Mouse (Mus musculus) forebrain, postnatal 0 days (tissue): ENCODE results near the gene Sema3e. TPM values are rescaled to one million over a fixed set of nuclear protein-coding genes. Genes with fewer than 3 reads are reported as not detected.

ENCODE experiments used
- ATAC-seq: fragments of 200-750 bp; cut with Nextera tagmentation; 2 replicates; pipeline ENCODE4 v1.8.0; 2017; ENCODE audit warnings: mild to moderate bottlenecking, moderate library complexity
- DNase-seq: peaks from one replicate; pipeline ENCODE4 v3.0.0-alpha.2; 2015
- H3K27ac ChIP-seq: fragments of 300-500 bp; sonication (generic); 2 replicates; pipeline ENCODE4 v1.5.1; 2014; ENCODE audit warnings: low read depth, mild to moderate bottlenecking, antibody characterized with exemption, low read length, moderate library complexity, mixed read lengths
- H3K27me3 ChIP-seq: fragments of 300-500 bp; sonication (generic); 2 replicates; pipeline ENCODE4 v1.6.1; 2014; ENCODE audit warnings: mild to moderate bottlenecking, low read length, mixed read lengths; ENCODE audit not compliant: insufficient read depth
- H3K36me3 ChIP-seq: fragments of 300-500 bp; sonication (generic); 2 replicates; pipeline ENCODE4 v1.6.1; 2014; ENCODE audit warnings: mild to moderate bottlenecking, moderate library complexity; ENCODE audit not compliant: insufficient read depth
- H3K4me1 ChIP-seq: fragments of 300-500 bp; sonication (generic); 2 replicates; pipeline ENCODE4 v1.6.1; 2014; ENCODE audit warnings: antibody characterized with exemption; ENCODE audit not compliant: insufficient read depth
- H3K4me2 ChIP-seq: fragments of 300-500 bp; sonication (generic); 2 replicates; pipeline ENCODE4 v1.6.1; 2014; ENCODE audit warnings: low read depth, mild to moderate bottlenecking, moderate library complexity
- H3K4me3 ChIP-seq: fragments of 300-500 bp; sonication (generic); 2 replicates; pipeline ENCODE4 v1.5.1; 2014; ENCODE audit warnings: low read depth, low read length, mixed read lengths
- H3K9ac ChIP-seq: fragments of 300-500 bp; sonication (generic); 2 replicates; pipeline ENCODE4 v1.6.1; 2014; ENCODE audit warnings: mild to moderate bottlenecking
- H3K9me3 ChIP-seq: fragments of 300-500 bp; sonication (generic); 2 replicates; pipeline ENCODE4 v1.6.1; 2016; ENCODE audit warnings: low read length
- CTCF ChIP-seq: sonication (generic); IDR thresholded peaks from 2 replicates; pipeline ENCODE4 v1.5.1; 2016; ENCODE audit warnings: antibody characterized with exemption, control low read depth, low read depth
- WGBS: fragments of 180-500 bp; shearing (Covaris S2); extraction: QIAGEN DNeasy Blood & Tissue Kit; methylation state at CpG from one replicate; pipeline ENCODE4 v1.1.7; 2014; 5-methylcytosine and 5-hydroxymethylcytosine counted together
- polyA plus RNA-seq: library from polyadenylated mRNA; unstranded; fragments of >200 nt; fragmentation: Nextera tagmentation; extraction: Ambion mirVana; gene quantifications from 2 replicates; pipeline ENCODE4 v1.2.1, GENCODE M21; 2015
- total RNA-seq: library from RNA; depleted of rRNA; stranded (reverse); fragments of >200 nt; gene quantifications from 2 replicates; pipeline ENCODE4 v1.2.3, GENCODE M21; 2014; rRNA removed

Gene Sema3e
- total RNA-seq (3.9 and 4.6 TPM in 2 replicates), polyA plus RNA-seq (2.3 and 3.9 TPM in 2 replicates)

- no peaks in the 10 kb centered on the region for H3K4me1 ChIP-seq
- H3K9ac ChIP-seq = peak within 1 kb of the TSS; percentile 54
- no peak for TF ChIP-seq CTCF
- 2% methylated on average over 47 of the region's 47 CpGs for WGBS
- H3K27me3 ChIP-seq = no peaks in the 10 kb centered on the region
- ATAC-seq = peak; percentile 83
- no peak within 1 kb of the TSS for H3K27ac ChIP-seq
- peak within 1 kb of the TSS; percentile 40 for H3K4me3 ChIP-seq
- H3K36me3 ChIP-seq = no peaks in the 10 kb centered on the region
- peak; percentile 42 for DNase-seq
- peak within 1 kb of the TSS; percentile 82 for H3K4me2 ChIP-seq
- no peaks in the 10 kb centered on the region for H3K9me3 ChIP-seq
These were observed at the start of gene Sema3e for GRCm38 (mm10) chr5:14025205-14026124. Sema3e (plus strand) TSS chr5:14025276.

GRCm38 (mm10) chr5:13977576-13977975 is 47.5 kb upstream of the Sema3e start:
- ATAC-seq = no peak
- WGBS = 82% methylated on average over 3 of the region's 3 CpGs
- no peaks in the 10 kb centered on the region for H3K36me3 ChIP-seq

GRCm38 (mm10) chr5:13979156-13979555 is 45.9 kb upstream of the Sema3e start:
- no peak overlapping the region for H3K27ac ChIP-seq
- WGBS = 84% methylated on average over 4 of the region's 4 CpGs
- H3K4me1 ChIP-seq = no peaks in the 10 kb centered on the region
- H3K27me3 ChIP-seq = no peaks in the 10 kb centered on the region
- H3K4me3 ChIP-seq = no peak overlapping the region
- ATAC-seq (no peak), DNase-seq (no peak)
- no peak for TF ChIP-seq CTCF
- no peak overlapping the region for H3K9ac ChIP-seq
- no peak overlapping the region for H3K4me2 ChIP-seq
- no peaks in the 10 kb centered on the region for H3K9me3 ChIP-seq
- no peaks in the 10 kb centered on the region for H3K36me3 ChIP-seq

More at GRCm38 (mm10) chr5:13977576-13977975, 47.5 kb upstream of the Sema3e start:
- H3K4me3 ChIP-seq = no peak overlapping the region
- H3K9me3 ChIP-seq = no peaks in the 10 kb centered on the region
- no peak overlapping the region for H3K9ac ChIP-seq
- no peak overlapping the region for H3K4me2 ChIP-seq
- TF ChIP-seq CTCF = no peak
- DNase-seq = no peak
- no peak overlapping the region for H3K27ac ChIP-seq
- H3K27me3 ChIP-seq = no peaks in the 10 kb centered on the region
- H3K4me1 ChIP-seq = no peaks in the 10 kb centered on the region

- peak; percentile 38; the same call in 1 of the 2 replicates for ATAC-seq
- Histone ChIP-seq H3K4me3 (no peak overlapping the region), H3K4me1 (no peaks in the 10 kb centered on the region), H3K9ac (no peak overlapping the region), H3K27ac (no peak overlapping the region), H3K4me2 (no peak overlapping the region), H3K36me3 (no peaks in the 10 kb centered on the region), H3K9me3 (no peaks in the 10 kb centered on the region), H3K27me3 (no peaks in the 10 kb centered on the region)
- peak; percentile 5 for DNase-seq
- no peak for TF ChIP-seq CTCF
- WGBS = 7% methylated on average over 7 of the region's 7 CpGs
These were observed 42.5 kb upstream of the Sema3e start for GRCm38 (mm10) chr5:13982417-13983054.

- no peak overlapping the region for H3K4me3 ChIP-seq
- TF ChIP-seq CTCF = no peak
- ATAC-seq = no peak
- H3K27me3 ChIP-seq = no peaks in the 10 kb centered on the region
- no peak overlapping the region for H3K27ac ChIP-seq
- H3K4me2 ChIP-seq = no peak overlapping the region
- H3K9me3 ChIP-seq = no peaks in the 10 kb centered on the region
- H3K9ac ChIP-seq = no peak overlapping the region
- no peak for DNase-seq
- no peaks in the 10 kb centered on the region for H3K4me1 ChIP-seq
- 88% methylated on average over 4 of the region's 4 CpGs for WGBS
- H3K36me3 ChIP-seq = no peaks in the 10 kb centered on the region
These were observed 41.5 kb upstream of the Sema3e start for GRCm38 (mm10) chr5:13983608-13984007.

- Histone ChIP-seq H3K4me3 (no peak overlapping the region), H3K27ac (no peak overlapping the region), H3K4me1 (no peaks in the 10 kb centered on the region), H3K9me3 (no peaks in the 10 kb centered on the region), H3K4me2 (no peak overlapping the region), H3K36me3 (no peaks in the 10 kb centered on the region), H3K27me3 (no peaks in the 10 kb centered on the region), H3K9ac (no peak overlapping the region)
- no peak for DNase-seq
- no peak for ATAC-seq
- no peak for TF ChIP-seq CTCF
- WGBS = 92% methylated on average over 3 of the region's 3 CpGs
These were observed 39.4 kb upstream of the Sema3e start for GRCm38 (mm10) chr5:13985669-13986068.

- WGBS = 98% methylated on average over 1 of the region's 1 CpGs
- no peak overlapping the region for H3K4me2 ChIP-seq
- ATAC-seq = no peak
These were observed 38.0 kb upstream of the Sema3e start for GRCm38 (mm10) chr5:13987123-13987522.

More at GRCm38 (mm10) chr5:13987123-13987522, 38.0 kb upstream of the Sema3e start:
- Histone ChIP-seq H3K4me3 (no peak overlapping the region), H3K27ac (no peak overlapping the region), H3K9me3 (no peaks in the 10 kb centered on the region), H3K9ac (no peak overlapping the region), H3K36me3 (no peaks in the 10 kb centered on the region), H3K27me3 (no peaks in the 10 kb centered on the region), H3K4me1 (no peaks in the 10 kb centered on the region)
- TF ChIP-seq CTCF = no peak
- DNase-seq = no peak
